Mouse (Mus musculus) large intestine, adult 2 months (tissue): ENCODE results near the gene Ceacam5. TPM values are rescaled to one million over a fixed set of nuclear protein-coding genes. Genes with fewer than 3 reads are reported as not detected.

Experiments
- DNase-seq: peaks from one replicate; pipeline ENCODE4 v3.0.0-alpha.2; 2012; ENCODE audit warnings: low read depth, low spot score
- WGBS: fragments of 180-500 bp; shearing (Covaris S2); methylation state at CpG from one replicate; pipeline ENCODE4 v1.1.7; 2018; 5-methylcytosine and 5-hydroxymethylcytosine counted together
- polyA plus RNA-seq: library from polyadenylated mRNA; depleted of rRNA; stranded (reverse); fragments of >200 nt; gene quantifications from 2 replicates; pipeline ENCODE4 v1.2.3, GENCODE M21; 2012; rRNA removed

Ceacam5 gene
- polyA plus RNA-seq, result not detected in 2 replicates

DNA sequence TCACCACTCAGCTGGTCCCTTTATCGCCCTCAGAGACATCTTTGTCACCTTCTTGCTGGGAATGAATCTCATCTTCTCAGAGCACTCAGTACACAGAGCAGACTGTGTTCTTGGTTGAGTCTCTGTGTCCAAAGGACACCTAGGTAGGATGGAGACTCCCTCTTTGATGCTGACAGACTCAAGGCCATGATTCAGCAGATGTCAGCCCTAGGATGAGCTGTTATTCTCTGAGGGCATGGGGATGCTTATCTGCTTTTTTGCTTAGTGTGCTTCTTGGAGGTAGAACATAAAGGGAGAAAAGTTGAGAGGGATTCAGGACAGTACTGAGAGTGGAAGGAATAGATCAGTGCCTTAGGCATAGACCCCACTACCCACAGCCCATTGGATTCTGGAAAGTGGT, at the start of gene Ceacam5:
Gene Ceacam5 (plus strand): TSS at position 301 of the 400 bp plus-strand sequence.
- WGBS, result 41% methylated on average over 1 of the region's 1 CpGs
- no peak for DNase-seq

Other genes starting within 250 kb of the Ceacam5 start
- not detected in 2 replicates for gene Ceacam14, start 99.4 kb downstream of the Ceacam5 start, polyA plus RNA-seq
- gene Gm5155, start 158.5 kb downstream of the Ceacam5 start, polyA plus RNA-seq, result not detected in 2 replicates